Mouse (Mus musculus): Measurements from ENCODE around the gene Hba-x. TPM values are rescaled to one million over a fixed set of nuclear protein-coding genes. Genes with fewer than 3 reads are reported as not detected.

Gene Hba-x
- total RNA-seq, 4 experiments from 2014 or later: not detected

- peak in 1 of 2 experiments; percentile 53 for DNase-seq (ENCODE audit: low spot score in 2 of 2)
Measured at GRCm38 (mm10) chr11:32321196-32321565, 45.0 kb downstream of the Hba-x start.

- DNase-seq (ENCODE audit: low spot score in 2 of 2): peak; percentile 64 to 90
Measured at GRCm38 (mm10) chr11:32324609-32325008, 48.4 kb downstream of the Hba-x start.

Other genes starting within 250 kb of the Hba-x start
- gene Il9r, start 76.1 kb upstream of the Hba-x start, total RNA-seq (2022): not detected
- gene Snrnp25, start 71.0 kb upstream of the Hba-x start, total RNA-seq (2022): 10 to 100 TPM; 20.8 to 22.5 (median 22.0) TPM
- gene Rhbdf1, start 54.1 kb upstream of the Hba-x start, total RNA-seq (2022): 10 to 100 TPM in 2 of 4 experiments, 1 to 10 TPM in 2; 8.4 to 14.2 (median 10.1) TPM
- gene Mpg, start 49.9 kb upstream of the Hba-x start, total RNA-seq (2022): 10 to 100 TPM; 19.3 to 22.4 (median 20.9) TPM
- gene Nprl3, start 8.7 kb upstream of the Hba-x start, total RNA-seq (2022): 10 to 100 TPM; 55.3 to 63.7 (median 60.5) TPM
- 100 to 1,000 TPM; 209 to 396 (median 272) TPM for gene Hba-a1, start 7.1 kb downstream of the Hba-x start, total RNA-seq (2022)
- under 1 TPM in 2 of 4 experiments, not detected in 2; 0.72 to 0.78 TPM for gene Hbq1b, start 10.6 kb downstream of the Hba-x start, total RNA-seq (2022)
- gene Hba-a2, start 20.1 kb downstream of the Hba-x start, total RNA-seq (2022): 100 to 1,000 TPM; 161 to 321 (median 230) TPM
- gene Hbq1a, start 23.7 kb downstream of the Hba-x start, total RNA-seq (2022): 1 to 10 TPM in 1 of 4 experiments, under 1 TPM in 2, not detected in 1; 0.67 to 1.9 (median 0.71) TPM
- 10 to 100 TPM in 3 of 4 experiments, 1 to 10 TPM in 1; 9.1 to 12.6 (median 11.9) TPM for gene Sh3pxd2b, start 71.4 kb downstream of the Hba-x start, total RNA-seq (2022)
- gene Ubtd2, start 179.0 kb downstream of the Hba-x start, total RNA-seq (2022): 10 to 100 TPM; 34.5 to 39.8 (median 38.7) TPM

Measured in left cerebral cortex, adult 8-10 months (tissue).